Mouse (Mus musculus): ENCODE data around the gene Atp6v0d1. TPM values are rescaled to one million over a fixed set of nuclear protein-coding genes. Genes with fewer than 3 reads are reported as not detected.

Gene Atp6v0d1
- polyA plus RNA-seq, 1 experiment from 2014 or later: 254 TPM

DNA sequence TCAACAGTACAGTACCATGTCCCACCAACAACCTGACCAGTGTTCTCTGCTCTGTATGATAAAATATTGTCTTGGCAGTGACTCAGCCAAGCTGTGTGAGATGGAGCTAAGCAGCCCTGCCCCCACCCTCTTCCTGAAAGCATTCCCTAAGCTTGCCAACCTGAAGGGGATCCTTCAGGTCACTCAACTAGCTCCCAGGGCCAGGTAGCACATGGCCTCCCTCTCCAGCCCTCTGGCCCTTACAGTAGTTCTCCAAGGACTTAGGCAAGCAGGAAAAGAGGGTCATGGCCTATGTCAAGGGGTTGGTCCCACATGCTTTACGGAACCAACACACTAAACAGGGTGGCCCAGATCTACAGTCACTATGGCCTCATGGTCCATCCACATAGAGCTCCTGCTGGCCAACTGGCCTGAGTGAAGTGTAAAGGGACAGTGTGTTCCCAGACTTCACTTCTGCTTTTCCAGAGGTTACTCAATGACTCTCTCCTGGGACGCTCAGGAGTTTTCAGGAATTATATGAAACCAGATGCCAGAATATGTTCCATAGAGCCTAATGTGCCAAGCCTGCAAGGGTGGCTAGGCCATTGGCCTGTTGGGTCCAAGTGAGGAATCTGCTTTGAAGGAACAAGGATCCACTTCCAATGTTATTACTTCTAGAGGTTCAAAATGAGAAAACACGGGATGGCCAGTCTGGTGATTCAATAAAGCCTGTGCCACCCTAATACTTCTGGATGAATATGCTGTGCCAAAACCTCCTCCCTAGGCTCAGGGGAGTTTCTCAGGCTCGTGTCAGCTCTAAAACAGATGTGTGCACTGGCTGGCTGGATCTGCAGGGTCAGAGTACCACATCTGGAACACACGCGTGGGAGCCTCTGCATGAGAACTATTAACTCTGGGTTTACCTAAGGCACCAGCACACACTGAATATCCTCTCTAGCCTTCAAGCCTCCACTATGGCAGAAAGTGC lies 19.2 kb downstream of the Atp6v0d1 start:
- ATAC-seq (ENCODE audit: low read depth): no peak
- Histone ChIP-seq H3K9ac (replicated peaks; ENCODE audit: low read depth, low read length) (no peak overlapping the region), H3K27ac (ENCODE audit: low read depth, low read length) (no peak overlapping the region), H3K4me1 (ENCODE audit: control insufficient read depth, insufficient read depth, low read length) (0 out of 2 replicates have a peak, but pooled peaks cover 2% of the 10 kb centered on the region), H3K9me3 (ENCODE audit: control insufficient read depth, low read length) (no peaks in the 10 kb centered on the region), H3K27me3 (ENCODE audit: control insufficient read depth, insufficient read depth, low read length) (no peaks in the 10 kb centered on the region), H3K4me2 (ENCODE audit: low read depth, low read length) (no peak overlapping the region), H3K36me3 (ENCODE audit: control insufficient read depth, insufficient read depth, low read length) (no peaks in the 10 kb centered on the region), H3K4me3 (ENCODE audit: low read depth, low read length) (no peak overlapping the region)
- 91% methylated on average over 6 of the region's 6 CpGs for WGBS

DNA sequence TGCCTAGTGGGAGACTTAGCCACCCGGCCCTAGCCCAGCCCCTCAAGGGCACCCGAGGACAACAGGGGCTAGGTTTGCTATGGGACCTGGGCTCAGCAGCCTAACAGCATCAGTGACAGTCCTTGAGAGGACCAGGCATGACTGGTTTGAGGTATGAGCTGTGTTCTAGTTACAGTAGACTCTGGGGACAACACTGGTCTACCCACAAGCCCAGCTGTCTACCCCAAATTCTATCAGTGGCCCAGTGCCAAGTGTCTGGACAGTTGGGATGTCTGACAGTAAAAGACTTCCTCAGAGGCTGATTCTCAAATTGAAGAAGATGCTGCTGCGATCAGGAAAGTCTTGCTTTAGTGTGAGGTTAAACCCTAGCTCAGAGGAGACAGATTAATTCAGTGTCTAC lies 20.6 kb downstream of the Atp6v0d1 start:
- Histone ChIP-seq H3K27ac (ENCODE audit: low read depth, low read length) (no peak overlapping the region), H3K4me3 (ENCODE audit: low read depth, low read length) (no peak overlapping the region), H3K36me3 (ENCODE audit: control insufficient read depth, insufficient read depth, low read length) (no peaks in the 10 kb centered on the region), H3K9ac (replicated peaks; ENCODE audit: low read depth, low read length) (no peak overlapping the region), H3K27me3 (ENCODE audit: control insufficient read depth, insufficient read depth, low read length) (no peaks in the 10 kb centered on the region), H3K4me1 (ENCODE audit: control insufficient read depth, insufficient read depth, low read length) (0 out of 2 replicates have a peak, but pooled peaks cover 2% of the 10 kb centered on the region), H3K4me2 (ENCODE audit: low read depth, low read length) (no peak overlapping the region), H3K9me3 (ENCODE audit: control insufficient read depth, low read length) (no peaks in the 10 kb centered on the region)
- WGBS: 87% methylated on average over 3 of the region's 3 CpGs
- no peak for ATAC-seq (ENCODE audit: low read depth)

DNA sequence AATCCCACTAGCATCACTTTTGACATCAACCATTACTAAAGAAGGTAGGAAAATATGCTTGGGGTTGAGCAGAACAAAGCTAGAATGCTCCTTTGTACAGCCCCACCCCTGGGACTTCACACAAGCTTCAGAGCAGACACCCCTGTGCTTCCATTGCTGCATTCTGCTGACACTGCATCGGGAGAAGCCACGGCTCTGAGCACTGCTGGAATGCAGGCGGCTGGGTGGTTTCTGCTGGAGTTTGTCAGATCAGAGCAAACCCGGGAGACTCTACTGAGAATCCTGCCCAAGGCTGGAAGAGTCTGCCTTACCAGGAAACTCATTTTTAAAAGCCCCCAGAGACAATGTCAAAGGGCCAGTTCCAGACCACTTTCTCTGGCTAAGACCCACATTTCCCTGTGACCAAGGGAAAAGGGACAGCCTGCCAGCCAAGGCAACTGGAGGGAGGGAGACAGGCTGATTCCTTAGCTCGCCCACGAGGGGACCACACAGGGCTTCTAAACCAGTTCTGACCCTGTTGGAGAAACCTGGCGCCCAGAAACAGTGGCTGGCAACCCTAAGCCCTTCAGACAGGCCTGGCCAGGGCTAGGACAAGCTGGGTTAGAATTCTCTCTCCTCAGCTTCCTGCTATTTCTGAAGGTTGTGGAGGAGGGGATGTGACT lies 21.2 kb downstream of the Atp6v0d1 start:
- H3K9ac ChIP-seq (replicated peaks; ENCODE audit: low read depth, low read length): no peak overlapping the region
- no peak overlapping the region for H3K27ac ChIP-seq (ENCODE audit: low read depth, low read length)
- H3K4me3 ChIP-seq (ENCODE audit: low read depth, low read length): no peak overlapping the region
- no peaks in the 10 kb centered on the region for H3K27me3 ChIP-seq (ENCODE audit: control insufficient read depth, insufficient read depth, low read length)
- 0 out of 2 replicates have a peak, but pooled peaks cover 2% of the 10 kb centered on the region for H3K4me1 ChIP-seq (ENCODE audit: control insufficient read depth, insufficient read depth, low read length)
- no peaks in the 10 kb centered on the region for H3K36me3 ChIP-seq (ENCODE audit: control insufficient read depth, insufficient read depth, low read length)
- ATAC-seq (ENCODE audit: low read depth): no peak
- H3K4me2 ChIP-seq (ENCODE audit: low read depth, low read length): no peak overlapping the region
- 67% methylated on average over 7 of the region's 7 CpGs for WGBS
- no peaks in the 10 kb centered on the region for H3K9me3 ChIP-seq (ENCODE audit: control insufficient read depth, low read length)

DNA sequence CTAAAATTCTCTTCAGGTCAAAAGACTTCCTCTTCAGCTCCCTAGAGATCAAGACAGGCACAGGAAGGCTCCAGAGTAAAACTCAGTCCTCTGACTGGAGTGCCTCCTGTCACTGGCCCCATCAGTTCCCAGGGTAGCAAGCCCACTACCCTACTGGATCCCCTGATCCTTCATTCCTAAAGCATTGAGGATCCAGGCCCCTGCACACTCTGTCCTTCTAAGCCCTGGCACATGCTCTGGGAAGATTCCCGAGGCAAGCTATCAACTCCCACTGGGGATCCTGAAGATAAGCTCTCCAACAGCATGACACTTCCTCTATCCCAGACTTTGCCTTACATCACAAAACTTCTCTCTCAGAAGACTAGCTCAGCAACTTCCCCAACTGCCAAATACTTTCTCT lies 22.1 kb downstream of the Atp6v0d1 start:
- 0 out of 2 replicates have a peak, but pooled peaks cover 2% of the 10 kb centered on the region for H3K4me1 ChIP-seq (ENCODE audit: control insufficient read depth, insufficient read depth, low read length)
- no peak overlapping the region for H3K4me2 ChIP-seq (ENCODE audit: low read depth, low read length)
- WGBS: 68% methylated on average over 1 of the region's 1 CpGs
- no peak overlapping the region for H3K27ac ChIP-seq (ENCODE audit: low read depth, low read length)
- 0 out of 2 replicates have a peak, but pooled peaks cover 4% of the 10 kb centered on the region for H3K36me3 ChIP-seq (ENCODE audit: control insufficient read depth, insufficient read depth, low read length)
- H3K9ac ChIP-seq (replicated peaks; ENCODE audit: low read depth, low read length): no peak overlapping the region
- H3K9me3 ChIP-seq (ENCODE audit: control insufficient read depth, low read length): no peaks in the 10 kb centered on the region
- no peaks in the 10 kb centered on the region for H3K27me3 ChIP-seq (ENCODE audit: control insufficient read depth, insufficient read depth, low read length)
- no peak overlapping the region for H3K4me3 ChIP-seq (ENCODE audit: low read depth, low read length)
- no peak for ATAC-seq (ENCODE audit: low read depth)

DNA sequence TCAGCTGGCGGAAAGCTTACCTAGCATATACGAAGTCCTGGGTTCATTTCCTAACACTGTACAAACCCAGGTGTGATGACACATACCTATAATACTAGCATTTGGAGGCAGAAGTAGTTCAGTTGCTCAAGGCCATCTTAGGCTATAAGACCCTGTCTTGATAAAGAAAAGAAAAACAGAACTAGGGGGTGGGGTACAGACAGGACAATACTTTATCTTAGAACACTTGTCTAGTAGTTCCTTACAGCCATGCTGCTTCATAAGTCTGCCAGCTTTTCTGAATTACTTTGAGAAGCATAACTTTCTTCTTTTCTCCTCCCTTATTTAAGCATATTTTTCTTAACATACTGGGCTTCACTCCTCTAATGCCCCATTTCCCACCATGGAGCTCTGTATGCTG lies 23.0 kb downstream of the Atp6v0d1 start:
- H3K4me3 ChIP-seq (ENCODE audit: low read depth, low read length): no peak overlapping the region
- WGBS: 100% methylated on average over 2 of the region's 2 CpGs
- 0 out of 2 replicates have a peak, but pooled peaks cover 2% of the 10 kb centered on the region for H3K4me1 ChIP-seq (ENCODE audit: control insufficient read depth, insufficient read depth, low read length)
- H3K9me3 ChIP-seq (ENCODE audit: control insufficient read depth, low read length): no peaks in the 10 kb centered on the region
- peaks cover 11% of the 10 kb centered on the region; the same call in 1 of the 2 replicates for H3K36me3 ChIP-seq (ENCODE audit: control insufficient read depth, insufficient read depth, low read length)
- ATAC-seq (ENCODE audit: low read depth): no peak
- no peaks in the 10 kb centered on the region for H3K27me3 ChIP-seq (ENCODE audit: control insufficient read depth, insufficient read depth, low read length)
- H3K4me2 ChIP-seq (ENCODE audit: low read depth, low read length): no peak overlapping the region
- no peak overlapping the region for H3K9ac ChIP-seq (replicated peaks; ENCODE audit: low read depth, low read length)
- no peak overlapping the region for H3K27ac ChIP-seq (ENCODE audit: low read depth, low read length)

DNA sequence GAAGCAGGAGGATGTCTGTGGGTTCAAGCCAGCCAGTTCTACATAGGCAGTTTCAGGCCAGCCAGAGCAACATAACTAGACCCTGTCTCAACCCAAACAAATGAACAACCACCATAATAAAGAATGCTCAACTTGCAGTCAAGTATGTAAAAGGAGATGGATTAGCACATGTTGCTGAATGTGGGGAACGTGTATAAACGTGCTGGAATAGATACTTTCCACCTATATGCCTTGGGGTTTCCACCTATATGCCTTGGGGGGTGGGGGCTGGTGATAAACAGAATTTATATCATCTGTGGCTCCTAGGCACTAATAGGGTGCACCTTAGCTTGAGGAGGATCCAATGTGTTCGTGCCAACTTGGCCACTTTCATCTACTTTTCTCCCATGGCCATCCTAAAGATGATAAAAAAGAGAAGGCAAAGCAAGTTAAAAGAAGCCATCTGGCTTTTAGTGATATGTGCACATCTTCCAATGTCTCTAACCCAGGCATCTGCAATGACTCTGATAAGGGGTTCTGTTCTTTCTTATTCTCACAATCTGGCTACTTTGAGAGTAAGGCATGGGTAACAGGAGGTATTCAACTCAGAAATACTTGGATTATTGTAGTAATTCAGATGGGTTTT lies 23.7 kb downstream of the Atp6v0d1 start:
- Histone ChIP-seq H3K4me3 (ENCODE audit: low read depth, low read length) (no peak overlapping the region), H3K4me2 (ENCODE audit: low read depth, low read length) (no peak overlapping the region), H3K4me1 (ENCODE audit: control insufficient read depth, insufficient read depth, low read length) (0 out of 2 replicates have a peak, but pooled peaks cover 2% of the 10 kb centered on the region), H3K9me3 (ENCODE audit: control insufficient read depth, low read length) (no peaks in the 10 kb centered on the region), H3K36me3 (ENCODE audit: control insufficient read depth, insufficient read depth, low read length) (peaks cover 18% of the 10 kb centered on the region; the same call in 1 of the 2 replicates), H3K9ac (replicated peaks; ENCODE audit: low read depth, low read length) (no peak overlapping the region), H3K27ac (ENCODE audit: low read depth, low read length) (no peak overlapping the region), H3K27me3 (ENCODE audit: control insufficient read depth, insufficient read depth, low read length) (no peaks in the 10 kb centered on the region)
- no peak for ATAC-seq (ENCODE audit: low read depth)
- WGBS: 95% methylated on average over 3 of the region's 3 CpGs

DNA sequence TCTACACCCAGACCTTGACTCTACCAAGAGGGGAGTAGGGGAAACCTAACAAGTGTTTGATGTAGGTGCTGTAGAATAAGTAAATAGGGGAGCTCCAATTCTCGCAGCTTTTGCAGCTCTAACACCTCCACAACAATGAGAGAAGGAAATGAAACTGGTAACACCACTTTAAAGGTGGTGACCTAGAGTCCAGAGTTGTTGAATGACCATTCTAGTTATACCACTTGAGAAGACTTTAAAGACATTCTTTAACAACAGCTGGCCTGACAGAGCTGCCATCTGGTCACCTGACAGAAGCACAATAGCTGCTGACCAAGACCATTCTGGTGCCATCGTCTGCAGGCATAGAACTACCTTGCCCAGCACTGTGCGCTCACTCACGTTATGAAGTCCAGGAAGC lies 26.9 kb downstream of the Atp6v0d1 start:
- Histone ChIP-seq H3K27me3 (ENCODE audit: control insufficient read depth, insufficient read depth, low read length) (no peaks in the 10 kb centered on the region), H3K9ac (replicated peaks; ENCODE audit: low read depth, low read length) (no peak overlapping the region), H3K36me3 (ENCODE audit: control insufficient read depth, insufficient read depth, low read length) (peaks cover 31% of the 10 kb centered on the region), H3K4me3 (ENCODE audit: low read depth, low read length) (no peak overlapping the region), H3K27ac (ENCODE audit: low read depth, low read length) (no peak overlapping the region), H3K9me3 (ENCODE audit: control insufficient read depth, low read length) (no peaks in the 10 kb centered on the region), H3K4me1 (ENCODE audit: control insufficient read depth, insufficient read depth, low read length) (no peaks in the 10 kb centered on the region), H3K4me2 (ENCODE audit: low read depth, low read length) (no peak overlapping the region)
- ATAC-seq (ENCODE audit: low read depth): no peak
- 92% methylated on average over 4 of the region's 4 CpGs for WGBS

DNA sequence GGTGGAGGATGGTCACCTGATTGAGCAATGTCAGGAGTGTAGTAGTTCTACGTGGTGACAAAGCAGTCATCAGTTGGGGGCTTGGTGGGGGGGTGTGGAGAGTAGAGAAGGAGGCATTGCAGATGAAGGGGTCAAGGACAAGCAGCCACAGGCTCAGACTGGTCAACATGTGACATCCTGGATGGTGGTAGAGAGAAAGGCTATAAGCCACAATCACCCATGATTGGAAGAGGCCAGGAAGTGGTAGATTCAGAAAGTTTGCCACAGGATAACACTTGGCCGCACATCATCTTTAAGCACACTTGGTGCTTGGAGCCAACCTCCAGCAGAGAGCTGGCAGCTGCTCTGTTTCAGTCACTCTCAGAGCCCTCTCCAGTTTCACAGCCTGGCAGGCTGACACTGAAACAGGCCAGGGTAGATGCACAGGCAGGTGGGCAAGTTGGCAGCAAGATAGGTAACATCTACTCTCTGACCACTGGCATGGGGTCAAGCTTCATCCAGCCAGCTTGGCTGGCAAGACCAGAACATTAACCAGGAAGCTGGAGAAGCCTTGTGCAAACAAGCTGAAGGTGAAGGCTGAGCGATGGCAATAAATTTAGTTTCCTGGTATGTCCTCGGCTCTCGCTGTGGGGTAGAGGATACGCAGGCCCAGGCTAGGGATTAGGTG lies 28.7 kb downstream of the Atp6v0d1 start:
- Histone ChIP-seq H3K4me3 (ENCODE audit: low read depth, low read length) (no peak overlapping the region), H3K27ac (ENCODE audit: low read depth, low read length) (no peak overlapping the region), H3K9me3 (ENCODE audit: control insufficient read depth, low read length) (no peaks in the 10 kb centered on the region), H3K9ac (replicated peaks; ENCODE audit: low read depth, low read length) (no peak overlapping the region), H3K27me3 (ENCODE audit: control insufficient read depth, insufficient read depth, low read length) (no peaks in the 10 kb centered on the region), H3K4me2 (ENCODE audit: low read depth, low read length) (no peak overlapping the region), H3K36me3 (ENCODE audit: control insufficient read depth, insufficient read depth, low read length) (peaks cover 34% of the 10 kb centered on the region), H3K4me1 (ENCODE audit: control insufficient read depth, insufficient read depth, low read length) (no peaks in the 10 kb centered on the region)
- ATAC-seq (ENCODE audit: low read depth): no peak
- 85% methylated on average over 6 of the region's 6 CpGs for WGBS

Measured in neural tube, embryonic 14.5 days (tissue).